Mouse (Mus musculus) C2C12 (cell line): ENCODE results near the gene Gm15737.

ENCODE experiments used
- CTCF ChIP-seq: IDR thresholded peaks from one replicate; pipeline ENCODE4 v1.5.1; 2011; ENCODE audit not compliant: control insufficient read depth, insufficient read depth, insufficient read length
- FOSL1 ChIP-seq: IDR thresholded peaks from one replicate; pipeline ENCODE4 v1.8.0; 2011; ENCODE audit warnings: mild to moderate bottlenecking, low read length; ENCODE audit not compliant: poor library complexity, insufficient read depth, severe bottlenecking
- MAX ChIP-seq: IDR thresholded peaks from one replicate; pipeline ENCODE4 v1.6.1; 2011; ENCODE audit warnings: mild to moderate bottlenecking, control low read depth
- MYOG ChIP-seq: IDR thresholded peaks from one replicate; pipeline ENCODE4 v1.6.1; 2011; ENCODE audit not compliant: control insufficient read depth, insufficient read length; ENCODE audit errors: extremely low read depth
- USF1 ChIP-seq: IDR thresholded peaks from one replicate; pipeline ENCODE4 v1.6.1; 2011; ENCODE audit warnings: low read depth, mild to moderate bottlenecking, control low read depth, moderate library complexity

GRCm38 (mm10) chr6:92858721-92859510, 10.2 kb upstream of the Gm15737 start:
- TF ChIP-seq USF1 (no peak), MYOG (no peak), CTCF (no peak), MAX (no peak), FOSL1 (no peak)
